Mouse (Mus musculus) cerebellum, adult (tissue): ENCODE data around the gene Lamb1.

Experiments
- ATAC-seq: cut with Nextera tagmentation; 2 replicates; pipeline ENCODE4 v1.9.2; 2017; ENCODE audit warnings: mild to moderate bottlenecking, moderate library complexity, mixed read lengths; ENCODE audit not compliant: insufficient number of reproducible peaks, low FRiP score, low TSS enrichment

Gene Lamb1

DNA sequence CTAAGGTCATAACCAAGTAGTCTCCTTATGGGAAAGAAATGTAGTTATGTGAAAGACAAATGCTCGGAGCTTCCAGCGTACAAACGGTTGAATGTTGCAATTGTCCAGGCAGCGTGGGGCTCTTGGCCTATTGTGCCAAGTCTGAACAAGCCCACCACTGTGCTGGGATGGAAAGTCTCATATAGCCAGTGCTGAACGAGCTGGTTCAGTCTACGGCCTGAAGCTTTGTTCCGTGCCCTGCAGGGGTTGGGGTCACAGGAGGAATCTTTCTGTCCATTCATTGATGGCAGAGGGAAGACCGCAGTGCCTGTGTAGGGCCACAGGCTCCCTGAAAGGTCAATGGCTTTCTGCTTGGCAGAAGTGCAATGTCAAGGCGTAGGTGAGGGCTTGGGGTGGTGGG is 45.7 kb downstream of the Lamb1 start:
- ATAC-seq = no peak

DNA sequence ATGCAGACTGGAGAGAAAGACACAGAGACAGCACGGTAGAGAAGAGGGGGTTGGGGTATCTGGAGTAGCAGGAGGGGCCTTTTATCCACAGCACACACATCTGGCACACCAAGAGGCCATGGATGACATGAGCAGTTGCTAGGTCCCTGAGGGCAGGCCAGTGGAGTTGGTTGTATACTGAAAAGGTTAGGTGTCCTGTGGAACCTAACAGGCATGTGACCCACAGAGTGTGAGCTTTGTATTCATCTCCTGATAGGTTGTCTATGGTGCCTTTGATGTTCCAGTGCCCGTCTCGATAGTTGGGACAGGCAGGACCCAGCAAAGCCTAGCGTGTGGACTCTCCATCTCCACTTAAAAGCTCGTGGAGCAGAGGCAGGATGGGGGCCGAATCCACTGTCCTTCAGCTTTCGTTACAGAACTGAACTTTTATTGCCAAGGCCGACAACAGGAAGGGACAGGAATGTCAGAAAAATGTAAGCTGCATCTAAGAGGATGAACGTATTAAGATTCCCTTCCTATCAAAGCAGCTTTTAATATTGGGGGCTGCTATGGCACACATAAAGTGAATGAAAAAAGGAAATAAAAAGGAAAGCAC is 46.7 kb downstream of the Lamb1 start:
- ATAC-seq = no peak

DNA sequence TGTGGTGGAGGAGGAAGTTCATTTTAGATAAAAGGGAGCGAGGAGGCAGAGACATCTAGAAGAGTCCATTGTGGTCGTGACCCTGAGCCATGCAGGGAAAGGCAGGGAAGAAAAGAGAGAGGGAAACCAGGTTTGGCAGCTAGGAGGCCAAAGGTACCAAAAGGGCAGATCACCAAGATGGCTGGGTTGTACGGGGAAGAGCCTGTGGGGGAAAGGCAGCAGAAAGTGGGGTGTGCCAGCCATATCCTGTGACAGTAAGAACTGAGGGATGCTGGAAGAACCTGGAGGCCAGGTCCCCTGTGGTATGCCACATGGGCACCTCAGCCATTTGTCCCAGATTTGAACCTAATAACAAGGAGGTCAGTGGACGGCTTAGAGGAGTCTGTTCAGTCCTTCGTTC is 47.2 kb downstream of the Lamb1 start:
- ATAC-seq = 0 out of 2 replicates have a peak, but pooled peaks have one; percentile 33

DNA sequence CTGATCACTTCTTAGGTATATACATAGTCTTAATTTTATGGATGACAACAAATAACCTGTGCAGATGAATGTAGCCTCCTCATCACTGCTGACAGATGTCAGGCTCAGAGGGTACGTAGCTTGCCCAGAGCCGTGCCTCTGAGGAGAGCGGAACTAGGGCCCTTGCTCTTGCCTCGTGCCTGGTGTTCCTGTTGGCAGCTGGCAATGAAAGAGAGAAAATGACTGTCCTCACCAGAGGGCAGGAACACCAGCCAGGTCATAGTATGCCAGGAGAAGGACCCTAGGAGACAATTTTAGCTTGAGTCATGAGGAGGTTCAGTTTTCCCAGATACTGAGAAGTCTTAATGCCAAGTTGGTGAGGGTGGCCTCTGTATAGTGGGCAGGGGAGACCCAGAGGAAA is 48.1 kb downstream of the Lamb1 start:
- ATAC-seq = no peak

DNA sequence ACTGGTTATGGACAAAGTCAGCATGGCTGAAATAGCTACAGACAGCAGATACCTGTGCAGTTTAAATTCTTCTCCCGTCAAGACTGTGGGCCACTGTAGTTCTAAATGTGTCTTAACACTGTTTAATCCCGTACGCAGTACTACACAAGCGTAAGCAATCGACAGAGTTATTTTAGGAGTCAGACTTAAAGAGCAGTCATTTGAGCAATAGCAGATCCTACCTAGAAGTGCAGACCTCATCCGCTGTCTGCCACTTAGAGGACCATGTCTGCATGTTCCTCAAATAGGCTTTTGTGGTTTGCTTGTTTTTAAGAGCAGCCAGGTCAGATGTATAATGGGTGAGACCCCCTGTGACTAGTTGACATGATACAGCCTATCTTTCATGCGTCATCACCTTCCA is 49.3 kb downstream of the Lamb1 start:
- ATAC-seq = no peak

DNA sequence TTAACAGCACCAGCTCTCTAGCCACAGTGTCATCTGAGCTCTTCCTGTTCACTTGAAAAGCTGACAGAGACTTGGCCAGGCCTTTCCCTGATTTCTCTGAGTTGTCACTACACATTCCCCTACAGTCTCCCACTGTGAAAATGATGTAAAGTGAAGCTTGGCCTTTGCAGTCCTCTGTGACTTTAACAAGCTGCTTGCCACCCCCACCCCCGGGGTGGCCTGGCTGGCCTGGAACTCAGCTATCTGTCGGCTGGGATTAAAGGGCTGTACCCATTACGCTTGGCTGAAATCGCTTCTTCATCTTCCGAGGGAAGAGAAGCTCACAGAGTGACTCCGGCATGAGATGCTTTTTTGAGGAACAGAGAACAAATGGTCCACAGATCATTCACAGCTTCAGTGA is 50.9 kb downstream of the Lamb1 start:
- no peak for ATAC-seq

DNA sequence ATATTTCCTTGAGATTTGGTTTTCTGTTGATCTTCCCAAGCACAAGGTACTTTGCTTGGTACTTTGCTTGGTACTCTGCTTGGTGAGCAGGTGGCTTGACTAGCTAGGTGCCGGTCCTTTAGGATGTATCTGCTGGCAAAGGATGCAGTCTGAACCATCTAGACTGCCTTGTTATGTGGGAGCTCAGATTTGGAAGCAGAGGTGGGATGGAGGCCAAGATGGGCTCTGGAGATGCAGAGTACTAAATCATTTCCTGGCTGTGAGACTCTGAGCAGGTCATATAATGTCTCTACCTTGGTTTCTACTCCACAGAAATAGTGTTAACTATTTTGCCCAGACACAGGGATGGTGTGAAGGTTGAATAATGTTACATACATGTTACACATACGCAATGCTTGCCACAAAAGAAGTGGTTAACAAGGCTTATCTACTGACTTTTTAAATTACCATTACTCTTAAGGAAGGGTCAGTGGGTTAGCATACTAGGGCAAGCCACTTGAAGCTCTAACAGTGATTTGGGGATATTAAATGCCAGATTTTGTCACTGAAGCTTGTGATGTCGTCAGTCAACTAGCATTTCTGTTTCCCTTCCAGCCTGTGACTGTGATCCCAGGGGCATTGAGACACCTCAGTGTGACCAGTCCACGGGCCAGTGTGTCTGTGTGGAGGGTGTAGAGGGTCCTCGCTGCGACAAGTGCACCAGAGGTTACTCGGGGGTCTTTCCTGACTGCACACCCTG is 52.8 kb downstream of the Lamb1 start:
- ATAC-seq = no peak

DNA sequence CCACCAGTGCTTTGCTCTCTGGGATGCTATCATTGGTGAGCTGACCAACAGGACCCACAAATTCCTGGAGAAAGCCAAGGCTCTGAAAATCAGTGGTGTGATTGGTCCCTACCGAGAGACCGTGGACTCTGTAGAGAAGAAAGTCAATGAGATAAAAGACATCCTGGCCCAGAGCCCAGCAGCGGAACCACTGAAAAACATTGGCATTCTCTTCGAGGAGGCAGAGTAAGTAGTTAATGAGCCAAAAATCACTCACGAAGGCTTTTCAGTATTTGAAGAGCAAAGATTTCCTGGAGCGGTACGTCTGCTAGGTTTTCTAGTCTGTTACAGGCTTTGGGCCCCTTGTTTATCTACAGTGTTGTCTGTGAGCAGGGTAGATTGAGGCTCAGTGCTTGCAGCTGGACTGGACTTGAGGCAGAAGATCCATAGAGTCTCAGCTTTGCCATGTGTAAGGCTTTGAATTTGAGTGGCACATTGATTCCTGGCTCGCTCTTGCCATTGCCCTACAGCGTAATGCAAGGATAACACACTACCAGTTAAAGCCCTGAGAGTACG is 53.5 kb downstream of the Lamb1 start:
- no peak for ATAC-seq

DNA sequence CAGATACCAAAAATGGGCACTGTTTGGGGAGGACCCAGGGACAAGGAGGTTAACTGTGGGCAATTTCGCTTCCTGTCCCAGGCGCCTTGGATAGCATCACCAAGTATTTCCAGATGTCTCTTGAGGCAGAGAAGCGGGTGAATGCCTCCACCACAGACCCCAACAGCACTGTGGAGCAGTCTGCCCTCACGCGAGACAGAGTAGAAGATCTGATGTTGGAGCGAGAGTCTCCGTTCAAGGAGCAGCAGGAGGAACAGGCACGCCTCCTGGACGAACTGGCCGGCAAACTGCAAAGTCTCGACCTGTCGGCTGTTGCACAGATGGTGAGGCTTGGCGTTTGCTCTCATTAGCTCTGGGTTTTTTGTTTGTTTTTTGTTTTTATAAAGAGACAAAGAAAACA is 55.8 kb downstream of the Lamb1 start:
- no peak for ATAC-seq

DNA sequence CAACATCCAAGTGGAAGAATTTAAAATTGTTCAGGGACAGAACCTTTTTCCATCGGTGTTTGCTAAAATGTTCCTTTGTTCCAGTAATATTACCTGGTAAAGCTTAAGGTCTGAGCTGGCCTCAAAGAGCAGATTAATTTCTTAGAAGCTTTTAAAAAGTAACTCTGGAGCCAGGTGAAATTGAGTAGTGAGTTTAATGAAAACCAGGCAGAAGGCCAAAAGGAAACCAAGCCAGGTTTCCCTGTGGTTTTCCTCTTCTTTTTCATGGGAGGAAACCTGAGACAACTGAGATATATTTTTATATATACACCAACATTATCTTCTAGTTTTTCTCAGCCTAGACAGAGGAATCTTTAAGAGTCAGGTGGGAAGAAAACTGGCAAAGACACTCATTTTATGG is 56.5 kb downstream of the Lamb1 start:
- ATAC-seq = no peak

DNA sequence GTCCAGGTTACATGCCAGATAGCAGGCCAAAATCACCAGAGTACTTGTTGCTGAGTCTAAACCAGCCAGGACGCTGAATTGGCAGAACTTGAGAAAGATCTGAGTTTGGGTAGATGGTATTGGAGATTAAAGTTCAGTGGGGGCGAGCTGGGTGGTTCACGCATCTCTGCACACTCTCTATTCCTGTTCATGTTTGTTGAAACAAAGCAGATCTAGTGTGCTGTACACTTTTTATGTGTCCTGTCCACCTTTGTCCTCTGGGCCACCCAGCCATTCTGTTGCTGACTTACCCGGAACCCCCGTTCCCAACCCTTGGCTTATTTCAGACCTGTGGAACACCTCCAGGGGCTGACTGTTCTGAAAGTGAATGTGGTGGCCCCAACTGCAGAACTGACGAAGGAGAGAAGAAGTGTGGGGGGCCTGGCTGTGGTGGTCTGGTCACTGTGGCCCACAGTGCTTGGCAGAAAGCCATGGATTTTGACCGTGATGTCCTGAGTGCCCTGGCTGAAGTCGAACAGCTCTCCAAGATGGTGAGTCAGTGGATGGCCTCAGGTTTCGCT is 58.2 kb downstream of the Lamb1 start:
- no peak for ATAC-seq

DNA sequence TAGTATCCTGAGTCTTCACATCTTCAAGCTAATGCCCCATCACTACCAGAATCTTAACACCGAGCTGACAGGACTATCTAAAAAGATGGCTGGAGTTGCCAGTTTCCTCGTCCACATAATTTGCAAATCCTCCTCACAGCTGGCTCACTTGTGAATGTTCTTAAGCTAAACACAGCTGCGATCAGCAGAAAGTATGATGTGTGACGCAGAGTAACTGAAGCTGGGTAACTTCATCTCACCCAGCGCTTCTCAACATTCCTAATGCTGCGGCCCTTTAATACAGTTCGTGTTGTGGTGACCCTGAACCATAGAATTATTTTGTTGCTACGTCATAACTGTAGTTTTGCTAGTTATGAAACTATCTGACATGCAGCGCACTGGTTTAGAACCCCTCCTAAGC is 62.1 kb downstream of the Lamb1 start:
- ATAC-seq = no peak

DNA sequence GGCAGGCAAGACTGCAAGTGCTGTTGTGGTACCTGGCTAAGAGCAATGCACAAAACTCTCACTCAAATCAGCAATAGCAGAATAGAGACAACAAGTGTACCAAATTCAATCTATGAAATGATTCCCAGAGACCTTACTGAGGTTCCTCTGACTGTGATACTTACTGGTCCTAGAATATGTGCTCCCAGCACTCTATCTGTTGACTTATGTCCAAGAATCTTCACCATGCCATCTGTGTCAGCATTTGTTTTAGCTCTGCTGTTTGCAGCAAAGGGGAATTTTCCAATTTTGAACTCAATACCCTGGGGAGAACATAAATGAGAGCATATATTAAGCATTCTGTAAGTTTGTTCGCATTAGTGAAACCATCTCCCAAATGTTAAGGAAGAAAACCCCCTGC is 68.2 kb downstream of the Lamb1 start:
- ATAC-seq = peak; percentile 89

DNA sequence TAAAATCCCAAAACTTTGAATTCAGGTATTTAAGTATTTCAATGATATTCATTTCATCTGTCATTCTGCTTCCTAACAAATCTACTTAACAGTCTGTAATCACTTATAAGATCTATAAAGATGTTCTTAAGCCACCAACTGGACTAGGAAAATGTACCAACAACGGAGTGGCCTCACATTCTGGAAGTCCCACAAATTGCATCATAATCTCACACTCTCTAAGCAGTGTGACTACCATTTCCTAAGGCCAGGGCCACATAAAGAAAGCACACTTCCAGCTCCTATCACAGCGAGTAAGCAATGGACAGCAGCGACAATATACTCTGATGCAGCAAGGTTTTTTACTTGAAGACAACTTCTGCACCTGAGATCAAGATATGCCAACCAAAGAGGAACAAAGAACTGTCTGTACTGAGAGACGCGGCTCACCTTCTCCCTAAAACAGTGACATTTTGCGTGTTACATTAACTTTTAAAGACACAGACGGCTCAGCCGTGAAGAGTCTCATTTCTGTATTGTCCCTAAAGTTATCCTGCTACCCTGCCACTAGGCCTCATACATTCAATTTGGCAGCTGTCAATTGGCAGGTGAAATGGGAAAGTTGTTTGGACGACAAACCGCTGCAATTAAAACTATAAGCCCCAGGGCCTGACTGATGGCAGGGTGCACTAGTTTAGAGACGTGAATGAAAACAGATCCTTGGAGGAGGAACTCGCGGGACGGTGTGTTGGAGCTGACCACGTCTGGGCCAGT is 85.3 kb downstream of the Lamb1 start:
- no peak for ATAC-seq

DNA sequence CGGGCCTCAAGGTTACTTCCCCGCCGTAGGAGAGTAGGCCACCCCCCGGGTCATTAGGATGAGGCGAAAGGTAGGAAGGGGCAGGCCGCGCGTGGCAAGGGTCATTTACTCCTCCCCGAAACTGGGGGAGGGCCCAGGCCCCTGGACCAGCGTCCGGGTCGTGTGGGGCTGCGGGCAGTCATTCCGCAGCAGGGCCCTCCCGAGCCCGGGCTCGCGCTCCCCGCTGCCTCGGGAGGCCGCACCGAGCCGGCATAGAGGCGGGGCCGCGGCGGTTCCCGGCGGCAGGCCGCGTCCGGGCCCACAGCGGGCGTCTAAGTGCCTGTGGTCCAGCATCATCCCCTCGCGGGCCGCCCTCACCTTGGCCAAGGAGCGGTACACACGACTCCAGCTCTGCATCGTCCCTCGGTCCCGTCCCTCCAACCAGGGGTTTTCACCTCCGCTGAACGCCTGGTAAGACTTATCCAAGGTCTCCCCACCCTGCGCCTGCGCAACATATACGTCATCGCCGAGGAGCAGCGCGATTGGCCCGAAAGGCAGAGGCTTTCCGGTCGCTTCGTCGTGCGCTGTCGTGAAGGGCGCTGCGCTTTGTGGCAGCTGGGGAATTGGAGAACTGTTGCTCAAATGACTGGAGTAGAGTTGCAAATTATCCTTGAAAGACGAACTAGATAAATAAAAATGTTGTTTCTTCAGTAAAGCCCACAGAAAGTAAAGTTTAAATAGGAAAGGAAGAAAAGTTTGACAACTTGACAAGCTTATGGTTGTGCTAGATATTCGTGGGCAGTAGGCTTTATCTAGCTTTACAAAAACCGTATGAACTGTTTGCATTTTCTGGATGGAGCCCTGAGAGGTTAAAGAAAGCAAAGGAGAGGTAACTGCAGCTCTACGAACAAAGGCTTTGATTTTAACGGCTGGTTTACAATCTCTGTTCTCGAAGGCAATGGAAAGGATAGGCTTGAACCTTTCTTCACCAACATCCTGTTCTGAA is 86.2 kb downstream of the Lamb1 start, which contains the start of gene Dld:
Gene Dld, minus strand, starts transcription at position 510 of the 985 bp plus-strand sequence.
- ATAC-seq = peak; percentile 100

DNA sequence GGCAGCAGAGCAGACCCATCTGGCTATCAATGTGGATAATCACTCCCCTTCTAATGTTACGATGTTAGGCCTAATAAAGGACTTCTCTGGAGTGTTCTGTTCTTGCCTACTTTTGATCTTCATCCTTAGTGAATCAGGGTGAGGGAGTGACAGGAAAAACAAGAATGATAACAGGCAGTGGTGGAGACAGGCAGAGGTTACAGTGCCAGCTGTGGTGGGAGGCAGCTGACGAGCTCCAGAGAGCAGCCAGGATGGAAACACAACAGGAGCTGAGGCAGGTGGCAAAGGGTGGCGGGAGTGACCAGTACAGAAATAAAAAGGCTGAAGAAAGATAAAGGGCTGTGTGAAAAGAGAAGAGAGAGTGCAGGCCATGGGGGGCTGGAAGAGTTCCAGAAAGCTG is 101.4 kb downstream of the Lamb1 start:
- no peak for ATAC-seq

DNA sequence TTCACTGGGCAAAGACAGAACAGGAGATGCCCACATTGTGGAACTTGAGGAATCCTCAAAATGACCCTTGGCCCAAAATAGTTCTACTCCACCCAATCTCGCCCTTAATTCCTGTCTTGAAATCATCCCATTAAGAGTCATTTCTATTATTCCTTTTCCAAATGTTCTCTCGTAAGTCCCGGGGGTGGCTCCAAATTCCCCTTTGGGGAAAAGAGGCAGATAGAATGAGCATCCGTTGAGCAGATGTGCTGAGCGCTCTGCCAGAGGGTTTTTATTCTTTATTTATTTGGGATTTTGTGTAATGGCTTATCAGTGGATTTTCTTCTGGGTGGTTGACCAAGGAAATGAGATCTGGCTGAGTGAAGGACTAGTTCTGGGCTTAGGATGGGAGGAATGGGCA is 102.7 kb downstream of the Lamb1 start:
- no peak for ATAC-seq

DNA sequence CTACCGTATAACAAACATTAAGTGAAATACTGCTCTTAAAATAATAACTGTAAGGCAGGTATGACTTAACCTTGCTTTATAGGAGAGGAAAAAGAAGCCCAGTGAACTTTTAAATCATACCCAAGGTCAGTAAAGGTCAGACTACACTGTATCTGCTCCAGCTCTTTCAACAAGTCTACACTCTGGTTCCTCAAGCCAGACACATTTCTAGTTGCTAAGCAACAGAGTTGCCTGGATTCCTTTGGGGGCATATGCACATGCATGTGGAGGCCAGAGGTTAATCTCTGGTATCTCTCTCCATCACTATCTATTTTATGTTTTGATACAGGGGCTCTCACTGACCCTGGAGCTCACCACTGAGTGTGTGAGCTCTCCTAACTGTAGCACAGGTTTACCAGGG is 104.1 kb downstream of the Lamb1 start:
- ATAC-seq = no peak

DNA sequence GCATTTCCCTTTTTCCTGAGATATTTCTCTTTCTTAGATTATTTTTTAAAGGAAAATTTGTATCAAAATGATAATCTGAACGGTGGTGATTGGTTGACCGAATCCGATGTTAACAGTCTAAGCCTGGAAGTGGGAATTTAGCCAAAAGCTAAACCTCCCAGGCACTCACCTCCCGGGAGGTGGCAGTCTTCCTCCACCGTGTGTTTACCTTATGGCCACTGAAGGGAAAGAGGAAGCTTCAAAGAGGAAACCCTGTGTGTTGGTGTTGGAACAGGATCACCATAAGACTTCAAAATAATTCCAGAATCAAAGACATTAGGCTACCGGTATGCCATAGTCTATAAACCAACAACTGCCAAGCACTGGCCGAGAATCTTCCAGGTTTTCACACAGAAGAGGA is 104.6 kb downstream of the Lamb1 start:
- no peak for ATAC-seq
